Mouse (Mus musculus): Measurements from ENCODE around the gene Camk1d.

GRCm38 (mm10) chr2:5712255-5712654 lies 2.1 kb downstream of the Camk1d start:
- TF ChIP-seq POLR2A (IDR thresholded peaks at IDR 0.05; ENCODE audit: extremely low read depth, insufficient read depth, low read length), result no peak
- no peak for TF ChIP-seq CTCF (IDR thresholded peaks at IDR 0.05; ENCODE audit: low read depth, low read length)
